Mouse (Mus musculus): ENCODE results near the gene Vmn2r77.
A peak's percentile ranks its signal among the peaks of the same experiment; 100 is the strongest.
"Not testable (repeated sequence)": the region's sequence is repeated elsewhere in the genome, so short reads cannot be mapped to it uniquely, and the experiment has no call there.

Vmn2r77 gene

DNA sequence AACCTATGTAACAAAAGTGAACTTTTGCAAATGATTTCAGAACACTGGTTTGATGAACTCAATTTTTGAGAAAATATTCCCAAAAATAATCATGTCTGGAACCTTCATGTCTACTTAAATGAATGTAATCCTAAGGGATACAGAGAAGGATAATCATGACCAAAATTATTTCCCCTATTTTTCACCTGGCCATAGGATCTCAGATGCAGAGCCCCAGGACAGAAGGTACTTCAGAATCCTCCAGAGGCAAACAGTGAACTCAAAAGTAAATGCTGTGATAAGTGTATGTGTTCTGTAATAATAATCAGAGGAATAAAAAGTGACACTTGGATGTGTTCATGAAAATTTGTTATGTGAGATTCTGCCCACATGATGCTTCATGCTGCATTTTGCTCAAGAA, at the start of gene Vmn2r77:
TSS of gene Vmn2r77 (plus strand) at position 301 of the 400 bp plus-strand sequence.
- DNase-seq: no peak

DNA sequence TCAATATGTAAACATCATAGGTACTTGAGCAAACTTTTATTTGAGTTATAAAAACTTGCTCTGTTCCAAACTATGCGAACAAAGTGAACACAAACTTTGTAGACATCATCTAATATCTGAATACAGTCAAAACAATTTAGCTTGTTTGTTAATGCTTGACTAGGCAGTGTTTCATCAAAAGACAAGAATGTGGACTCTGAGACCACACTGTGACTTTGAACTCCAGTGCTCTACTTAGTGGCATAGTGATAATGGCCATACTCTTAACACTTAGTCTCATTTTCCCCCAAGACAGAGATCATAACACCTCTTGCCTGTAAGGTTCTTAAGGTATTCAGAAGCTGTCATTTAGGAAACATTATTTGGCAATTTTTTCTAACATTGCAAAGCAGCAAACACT, 34.1 kb upstream of the Vmn2r77 start:
- DNase-seq: no peak

DNA sequence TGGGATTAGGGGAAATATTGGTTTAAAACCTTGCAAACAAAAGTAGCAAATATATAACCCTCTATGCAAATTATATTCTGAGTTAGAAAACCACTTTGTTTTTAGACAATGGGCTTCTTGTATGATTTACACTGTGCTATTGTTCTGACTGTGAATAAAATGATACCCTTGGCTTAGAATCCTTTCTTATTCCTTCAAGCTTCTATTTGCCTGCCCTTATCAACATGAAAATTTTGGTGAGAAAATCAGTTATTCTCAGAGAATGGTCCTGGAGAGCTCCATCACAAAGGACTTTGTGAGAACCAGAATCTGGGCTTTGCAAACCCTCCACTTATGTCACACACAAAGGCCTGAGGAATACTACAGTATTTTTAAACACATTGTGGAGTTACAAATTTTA, 30.2 kb upstream of the Vmn2r77 start:
- no peak for DNase-seq

DNA sequence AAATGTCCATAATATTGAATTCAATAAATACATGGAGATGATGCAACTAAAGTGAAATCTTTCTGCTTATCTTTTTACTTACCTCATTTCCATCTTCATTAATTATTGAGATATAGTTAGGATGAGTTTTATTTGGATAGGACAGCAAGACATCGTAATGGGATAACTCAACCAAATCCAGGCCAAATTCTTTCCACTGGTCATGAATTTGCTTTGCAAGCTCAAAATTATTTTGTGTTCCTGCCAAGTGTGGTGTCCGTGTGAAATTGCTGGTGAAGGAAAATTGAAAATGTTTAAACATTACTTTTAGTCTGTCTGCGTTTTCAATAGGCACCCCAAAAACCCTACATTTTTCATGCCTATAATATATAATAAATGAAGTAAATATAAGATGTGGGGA, 23.2 kb upstream of the Vmn2r77 start:
- DNase-seq: no peak

DNA sequence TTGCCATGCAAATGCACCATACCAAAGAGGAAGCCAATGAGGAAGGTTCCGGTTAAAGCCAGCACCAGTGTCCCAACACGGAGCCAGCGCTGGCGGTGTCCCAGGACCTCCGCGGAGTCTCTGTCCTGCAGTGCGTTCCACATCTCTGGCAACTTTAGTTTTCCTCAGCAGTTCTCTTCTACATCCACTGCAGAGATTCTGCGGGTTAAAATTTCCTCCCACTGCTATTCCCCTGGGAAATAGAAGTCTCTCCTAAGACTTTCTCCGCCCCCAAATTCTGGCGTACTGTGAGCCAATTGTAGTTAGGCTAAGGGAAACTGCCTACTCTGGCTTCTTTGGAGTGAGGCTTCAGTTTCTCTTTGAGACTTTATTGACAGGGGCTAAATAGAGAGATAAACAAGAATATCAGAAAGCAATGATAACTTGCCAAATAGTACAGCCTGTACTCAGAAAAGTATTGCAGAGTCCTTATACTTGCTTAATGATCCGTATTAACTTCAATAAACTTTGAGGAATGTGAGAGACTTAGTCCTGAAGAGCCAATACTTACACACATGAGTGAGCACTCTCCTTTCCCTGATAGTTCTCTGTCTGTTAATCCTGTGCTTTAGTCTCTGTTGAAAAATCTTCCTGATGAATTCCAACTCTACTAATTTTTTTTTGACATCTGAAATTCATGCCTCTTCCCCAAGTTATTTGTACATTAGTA, 19.1 kb upstream of the Vmn2r77 start, which contains the start of gene Folh1:
TSS of gene Folh1 (minus strand) at position 327 of the 709 bp plus-strand sequence.
- peak; percentile 33 for DNase-seq

DNA sequence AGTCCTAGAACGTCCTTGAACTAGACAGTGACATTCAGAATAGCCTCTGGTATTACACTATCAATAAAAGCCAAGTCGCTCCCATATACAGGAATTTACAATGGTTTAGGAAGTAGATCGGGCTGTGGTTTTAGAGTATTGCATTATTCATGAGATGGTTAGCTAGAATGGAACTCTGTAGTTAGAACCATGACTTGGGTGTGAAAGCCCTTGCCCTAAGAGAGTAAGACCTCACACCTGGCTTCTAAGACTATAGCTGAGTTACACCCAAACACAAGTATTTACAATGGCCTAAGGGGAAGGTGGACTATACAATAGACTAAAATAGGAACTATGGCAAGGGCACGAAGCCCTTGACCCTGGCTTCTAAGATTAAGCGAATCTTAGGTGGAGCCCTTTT, 20.4 kb downstream of the Vmn2r77 start:
- DNase-seq: not testable (repeated sequence)

DNA sequence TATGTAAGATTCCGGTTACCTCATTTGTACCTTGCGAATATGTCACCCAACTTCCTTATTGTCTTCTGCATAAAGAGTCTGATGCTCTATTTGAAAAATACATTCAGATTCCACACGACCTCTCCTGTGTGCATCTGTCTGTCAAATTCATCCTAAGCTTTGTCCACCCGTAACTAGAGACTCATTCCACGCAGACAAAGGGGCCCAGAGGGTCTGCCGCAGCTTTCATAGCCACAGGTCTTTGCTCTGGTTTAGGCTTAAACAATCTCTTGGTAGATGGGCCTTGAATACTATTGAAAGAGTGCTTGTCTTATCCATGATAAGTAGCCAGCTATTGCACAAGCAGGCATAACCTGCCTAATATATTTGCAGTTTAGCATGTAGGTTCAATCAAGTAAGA, 20.9 kb downstream of the Vmn2r77 start:
- not testable (repeated sequence) for DNase-seq

DNA sequence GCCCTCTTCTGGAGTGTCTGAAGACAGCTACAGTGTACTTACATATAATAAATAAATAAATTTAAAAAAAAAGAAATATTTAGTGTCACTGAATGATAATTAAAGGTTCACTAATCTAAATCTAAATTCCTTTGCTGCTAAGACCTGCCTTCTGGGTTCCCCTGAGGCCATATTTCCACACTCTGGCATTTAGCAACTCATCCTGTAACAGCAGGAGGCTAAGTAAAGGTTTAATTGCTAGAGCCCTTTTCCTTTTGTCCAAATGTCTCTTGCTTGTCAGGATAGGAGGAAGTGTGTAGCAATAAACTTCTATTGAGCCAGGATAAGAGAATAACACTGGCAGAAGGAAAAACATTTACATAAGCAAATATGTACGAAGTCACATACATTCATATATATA, 21.6 kb downstream of the Vmn2r77 start:
- no peak for DNase-seq
